Mouse (Mus musculus): Measurements from ENCODE around the gene Gabrb1. TPM values are rescaled to one million over a fixed set of nuclear protein-coding genes. Genes with fewer than 3 reads are reported as not detected.

Gabrb1 gene
- polyA plus RNA-seq (2012; rRNA removed; ENCODE audit: low replicate concordance): 0.03 and 0.54 TPM in 2 replicates

DNA sequence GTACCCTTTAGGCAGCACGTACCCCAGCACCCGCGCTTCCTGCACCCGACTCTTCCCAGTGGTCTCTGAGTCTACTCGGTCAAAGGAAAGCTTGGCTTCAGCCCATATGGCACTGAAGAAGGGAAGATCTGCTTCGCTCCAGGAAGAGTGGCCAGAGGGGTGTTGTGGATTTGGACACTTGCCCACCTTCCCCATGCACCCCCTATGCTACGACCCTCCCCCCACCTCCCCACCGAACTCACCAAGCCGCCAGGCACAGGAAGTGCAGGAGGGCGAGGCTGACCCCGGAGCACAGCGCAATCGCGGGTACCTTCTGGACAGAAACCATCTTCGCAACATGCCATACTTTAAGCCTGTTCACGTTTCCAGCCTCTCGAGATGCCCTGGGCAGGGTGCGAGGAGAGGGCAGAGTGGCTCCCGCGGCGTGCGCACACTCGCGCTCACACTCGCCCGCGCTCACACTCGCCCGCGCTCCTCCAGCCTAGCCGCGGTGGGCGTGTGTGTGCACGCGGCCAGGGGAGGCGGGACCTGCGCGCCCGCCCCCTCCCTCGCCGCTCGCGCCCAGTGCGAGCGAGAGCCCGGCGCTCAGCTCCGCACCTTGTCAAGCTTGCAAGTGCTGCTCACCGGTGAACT is at the start of gene Gabrb1:
TSS of gene Gabrb1 (plus strand) at position 632 of the 633 bp plus-strand sequence.

DNA sequence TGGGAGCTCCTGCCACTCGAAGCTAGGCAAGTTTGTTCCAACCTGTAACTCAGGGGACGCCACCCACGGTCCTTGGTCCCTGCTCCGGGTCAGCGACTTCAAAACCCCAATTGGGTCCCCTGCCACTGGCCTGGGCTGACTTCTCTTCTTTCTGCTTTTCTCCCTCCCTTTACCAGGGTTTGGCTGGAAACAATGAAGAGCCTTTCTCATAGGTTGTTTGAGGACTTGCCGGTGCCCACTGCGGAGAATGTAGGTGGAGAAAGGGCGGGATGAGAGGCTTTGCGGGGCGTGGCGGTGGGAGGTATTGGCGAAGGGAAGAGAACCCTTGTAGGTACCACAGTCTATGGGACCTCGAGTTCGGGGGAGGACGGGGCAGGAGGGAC is 193 bp downstream of the Gabrb1 start, which contains the start of gene Gabra4:
TSS of gene Gabra4 (minus strand) at position 194 of the 383 bp plus-strand sequence.

DNA sequence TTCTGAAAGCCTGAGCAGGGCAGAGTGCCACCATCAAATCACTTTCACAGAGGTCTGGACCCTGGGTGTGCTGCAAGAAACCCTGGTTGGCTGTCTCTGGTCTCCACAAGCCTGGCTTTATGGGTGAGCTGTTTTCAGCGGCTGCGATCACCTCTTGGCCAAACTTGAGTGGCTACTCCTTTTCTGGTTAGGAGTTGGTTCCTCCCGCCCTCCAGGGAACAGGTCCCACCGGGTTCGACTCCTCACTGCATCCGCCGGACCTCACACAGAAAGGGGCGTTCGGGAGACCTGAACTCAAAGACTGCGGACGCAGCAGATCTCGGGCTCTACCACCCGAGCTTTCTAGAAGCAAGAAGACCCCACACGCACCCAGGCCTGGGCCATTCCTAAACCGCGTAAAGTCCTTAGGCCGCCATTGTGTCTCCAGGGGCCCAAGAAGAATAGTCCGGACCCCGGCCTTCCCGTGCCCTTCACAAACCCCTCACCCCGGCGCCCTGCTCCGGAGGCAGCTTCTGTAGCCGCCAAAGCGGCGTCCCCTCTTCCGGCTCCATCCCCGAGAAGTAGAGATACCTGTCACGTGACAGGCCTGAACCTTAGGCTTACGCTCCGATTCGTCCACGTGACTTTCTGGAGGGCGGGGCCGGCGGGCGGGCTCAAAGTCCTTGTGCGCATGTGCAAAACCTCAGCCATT is 509.8 kb downstream of the Gabrb1 start, which contains the start of gene Commd8:
TSS of gene Commd8 (minus strand) at position 596 of the 691 bp plus-strand sequence.

Other genes starting within 250 kb of the Gabrb1 start
- gene Cox7b2, start 109.9 kb upstream of the Gabrb1 start, polyA plus RNA-seq (2012; rRNA removed; ENCODE audit: low replicate concordance): not detected in 2 replicates
- gene Gabra4, start 195 bp downstream of the Gabrb1 start, polyA plus RNA-seq (2012; rRNA removed; ENCODE audit: low replicate concordance): 0.03 and 0.95 TPM in 2 replicates